Mouse (Mus musculus): ENCODE results near the gene Copz2. TPM values are rescaled to one million over a fixed set of nuclear protein-coding genes. Genes with fewer than 3 reads are reported as not detected.

Gene Copz2
- total and polyA plus RNA-seq, 3 experiments = 0.35 to 4.1 (median 0.99) TPM

- in situ Hi-C loops (cut with MboI; ENCODE audit: low pct_ligation_motif_present, low pct_unique_long_range_greater_than_20kb, low sequenced_read_pairs) = no loop called here
Observed at GRCm38 (mm10) chr11:96847240-96847639, 2.4 kb upstream of the Copz2 start.

DNA sequence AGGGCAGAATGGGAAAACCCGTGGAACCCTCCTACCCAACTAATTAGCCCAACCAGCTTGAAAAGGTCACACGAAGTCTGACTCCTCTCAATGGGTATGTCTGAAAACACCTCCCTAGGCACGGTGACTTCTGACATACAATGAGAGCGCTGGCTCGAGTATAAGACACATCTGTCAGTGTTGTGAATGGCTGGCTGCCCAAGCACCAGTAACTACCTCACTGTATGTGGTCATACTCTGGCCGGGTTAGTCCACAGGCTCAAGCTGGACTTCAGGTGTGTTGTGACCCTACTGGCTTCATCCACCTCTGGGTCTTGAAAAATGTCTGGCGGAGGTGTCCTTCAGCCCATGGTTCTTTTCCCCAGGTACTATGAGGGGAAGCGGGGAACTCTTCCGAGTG, 976 bp upstream of the Copz2 start:
- dilution Hi-C loops (cut with MboI; ENCODE audit: extremely low pct_ligation_motif_present, extremely low pct_unique_long_range_greater_than_20kb, low sequenced_read_pairs) = no loop called here
- Histone ChIP-seq H3K9ac (ENCODE audit: insufficient read depth, low read depth) (no peak overlapping the region), H3K36me3 (replicated peaks in 1 of 2; ENCODE audit: control insufficient read depth in 1 of 2, insufficient read depth in 1 of 2, low read length in 1 of 2) (no peaks in the 10 kb centered on the region), H3K27me3 (replicated peaks) (peaks cover 10% of the 10 kb centered on the region), H3K9me3 (replicated peaks; ENCODE audit: low read length) (peaks cover 6% of the 10 kb centered on the region), H3K4me2 (ENCODE audit: insufficient read depth, low read depth, poor library complexity, severe bottlenecking) (no peak overlapping the region), H3K4me1 (ENCODE audit: control insufficient read depth in 1 of 2, insufficient read depth in 2 of 2) (peaks cover 4 to 9% of the 10 kb centered on the region in 2 experiments), H3K27ac (ENCODE audit: insufficient read depth, low read depth) (no peak overlapping the region), H3K79me2 (replicated peaks; ENCODE audit: control insufficient read depth, extremely low read depth, insufficient read depth, poor library complexity, severe bottlenecking) (no peaks in the 10 kb centered on the region), H3K4me3 (replicated peaks in 1 of 3; ENCODE audit: low read depth in 2 of 3, low read length in 2 of 3, poor library complexity in 1 of 3) (no peak overlapping the region)
- in situ Hi-C loops (cut with MboI; ENCODE audit: low pct_ligation_motif_present, low pct_unique_long_range_greater_than_20kb, low sequenced_read_pairs) = no loop called here
- TF ChIP-seq SMC3 (IDR thresholded peaks at IDR 0.05; ENCODE audit: low read depth, low read length) (no peak), PAX5 (IDR thresholded peaks at IDR 0.05; ENCODE audit: low read length) (no peak), CHD2 (IDR thresholded peaks at IDR 0.05; ENCODE audit: low read length) (no peak), MXI1 (IDR thresholded peaks at IDR 0.05; ENCODE audit: low read depth, low read length) (no peak), RAD21 (IDR thresholded peaks at IDR 0.05; ENCODE audit: low read depth, low read length) (no peak), EP300 (IDR thresholded peaks at IDR 0.05; ENCODE audit: low read length) (no peak), MYC (IDR thresholded peaks at IDR 0.05; ENCODE audit: low read depth, low read length) (no peak), USF1 (IDR thresholded peaks at IDR 0.05; ENCODE audit: low read depth, low read length) (no peak), BHLHE40 (IDR thresholded peaks at IDR 0.05; ENCODE audit: low read depth, low read length) (no peak), JUN (IDR thresholded peaks at IDR 0.05; ENCODE audit: insufficient read depth, low read depth, low read length) (no peak), IRF4 (IDR thresholded peaks at IDR 0.05; ENCODE audit: low read depth, low read length) (no peak), MAFK (IDR thresholded peaks at IDR 0.05; ENCODE audit: insufficient replicate concordance, low read length) (no peak), ZNF384 (IDR thresholded peaks at IDR 0.05; ENCODE audit: low read depth, low read length) (no peak), JUND (conservative IDR thresholded peaks at IDR 0.05; ENCODE audit: low read depth, low read length) (no peak), POLR2AphosphoS2 (IDR thresholded peaks at IDR 0.05; ENCODE audit: low read depth, low read length) (no peak), USF2 (conservative IDR thresholded peaks at IDR 0.05; ENCODE audit: low read depth, low read length) (no peak), NRF1 (IDR thresholded peaks at IDR 0.05; ENCODE audit: low read depth, low read length) (no peak), SIN3A (IDR thresholded peaks at IDR 0.05; ENCODE audit: low read length) (no peak), HCFC1 (IDR thresholded peaks at IDR 0.05; ENCODE audit: low read depth, low read length) (no peak)
- no peak for DNase-seq (ENCODE audit: extremely low read depth)

More at GRCm38 (mm10) chr11:96847240-96847639, 2.4 kb upstream of the Copz2 start:
- no peaks in the 10 kb centered on the region for H3K79me2 ChIP-seq (replicated peaks; ENCODE audit: control insufficient read depth, extremely low read depth, insufficient read depth, poor library complexity, severe bottlenecking)
- no peak overlapping the region for H3K4me2 ChIP-seq (ENCODE audit: insufficient read depth, low read depth, poor library complexity, severe bottlenecking)
- no peak for DNase-seq (ENCODE audit: extremely low read depth)
- H3K9me3 ChIP-seq (replicated peaks; ENCODE audit: low read length) = peaks cover 6% of the 10 kb centered on the region
- H3K4me1 ChIP-seq (ENCODE audit: control insufficient read depth in 1 of 2, insufficient read depth in 2 of 2) = peaks cover 4 to 9% of the 10 kb centered on the region in 2 experiments
- peaks cover 6% of the 10 kb centered on the region for H3K27me3 ChIP-seq (replicated peaks)
- H3K4me3 ChIP-seq (replicated peaks in 1 of 3; ENCODE audit: low read depth in 2 of 3, low read length in 2 of 3, poor library complexity in 1 of 3) = no peak overlapping the region
- dilution Hi-C loops (cut with MboI; ENCODE audit: extremely low pct_ligation_motif_present, extremely low pct_unique_long_range_greater_than_20kb, low sequenced_read_pairs) = no loop called here
- TF ChIP-seq MYC (IDR thresholded peaks at IDR 0.05; ENCODE audit: low read depth, low read length) (no peak), JUN (IDR thresholded peaks at IDR 0.05; ENCODE audit: insufficient read depth, low read depth, low read length) (no peak), TCF12 (IDR thresholded peaks at IDR 0.05; ENCODE audit: low read depth, low read length) (no peak), GABPA (IDR thresholded peaks at IDR 0.05; ENCODE audit: insufficient replicate concordance, low read depth, low read length) (no peak), UBTF (IDR thresholded peaks at IDR 0.05; ENCODE audit: low read depth, low read length) (no peak), CHD2 (IDR thresholded peaks at IDR 0.05; ENCODE audit: low read length) (no peak), E2F4 (IDR thresholded peaks at IDR 0.05; ENCODE audit: insufficient replicate concordance, low read depth, low read length) (no peak), BHLHE40 (IDR thresholded peaks at IDR 0.05; ENCODE audit: low read depth, low read length) (no peak), ZNF384 (IDR thresholded peaks at IDR 0.05; ENCODE audit: low read depth, low read length) (no peak), MAX (IDR thresholded peaks at IDR 0.05; ENCODE audit: low read length) (no peak), ELF1 (IDR thresholded peaks at IDR 0.05; ENCODE audit: low read depth, low read length) (no peak), USF1 (IDR thresholded peaks at IDR 0.05; ENCODE audit: low read depth, low read length) (no peak), NRF1 (IDR thresholded peaks at IDR 0.05; ENCODE audit: low read depth, low read length) (no peak), SMC3 (IDR thresholded peaks at IDR 0.05; ENCODE audit: low read depth, low read length) (no peak)
- no peak overlapping the region for H3K9ac ChIP-seq (ENCODE audit: insufficient read depth, low read depth)
- H3K27ac ChIP-seq (ENCODE audit: insufficient read depth, low read depth) = no peak overlapping the region
- H3K36me3 ChIP-seq (replicated peaks in 1 of 2; ENCODE audit: control insufficient read depth in 1 of 2, insufficient read depth in 1 of 2, low read length in 1 of 2) = no peaks in the 10 kb centered on the region
